Mouse (Mus musculus): ENCODE data around the gene St6gal1. TPM values are rescaled to one million over a fixed set of nuclear protein-coding genes. Genes with fewer than 3 reads are reported as not detected.

The St6gal1 gene
- polyA plus RNA-seq, 1 experiment from 2014 or later = 40.6 TPM

DNA sequence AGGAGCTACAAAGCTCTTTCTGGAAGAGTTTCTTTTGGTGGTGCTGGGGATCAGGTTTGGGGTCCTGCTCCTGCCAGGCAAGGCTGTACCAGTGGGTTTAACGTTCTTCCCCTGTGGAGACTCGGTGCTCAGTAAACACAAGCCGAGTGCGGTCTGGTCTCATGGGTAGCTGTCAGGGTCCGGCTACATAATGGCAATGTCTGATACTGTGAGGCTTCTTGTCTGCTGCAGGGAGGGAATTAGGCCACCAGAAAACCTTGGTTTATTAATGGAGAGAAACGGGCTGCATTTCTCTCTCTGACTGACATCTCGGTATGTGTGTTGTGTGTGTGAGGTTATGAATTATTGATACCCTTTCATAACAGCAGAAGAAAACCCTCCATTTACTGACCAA lies 33.9 kb downstream of the St6gal1 start:
- no peak overlapping the region for H3K4me2 ChIP-seq
- H3K36me3 ChIP-seq = no peaks in the 10 kb centered on the region; the same call in 1 of the 2 replicates
- no peak overlapping the region for H3K9ac ChIP-seq
- no peaks in the 10 kb centered on the region for H3K27me3 ChIP-seq
- 9% methylated on average over 7 of the region's 7 CpGs for WGBS
- H3K9me3 ChIP-seq = no peaks in the 10 kb centered on the region
- peak overlapping the region; percentile 35; the same call in 1 of the 2 replicates for H3K27ac ChIP-seq (replicated peaks)
- peaks cover 60% of the 10 kb centered on the region for H3K4me1 ChIP-seq (replicated peaks)
- H3K4me3 ChIP-seq = no peak overlapping the region
- no peak for ATAC-seq (ENCODE audit: low read depth)

DNA sequence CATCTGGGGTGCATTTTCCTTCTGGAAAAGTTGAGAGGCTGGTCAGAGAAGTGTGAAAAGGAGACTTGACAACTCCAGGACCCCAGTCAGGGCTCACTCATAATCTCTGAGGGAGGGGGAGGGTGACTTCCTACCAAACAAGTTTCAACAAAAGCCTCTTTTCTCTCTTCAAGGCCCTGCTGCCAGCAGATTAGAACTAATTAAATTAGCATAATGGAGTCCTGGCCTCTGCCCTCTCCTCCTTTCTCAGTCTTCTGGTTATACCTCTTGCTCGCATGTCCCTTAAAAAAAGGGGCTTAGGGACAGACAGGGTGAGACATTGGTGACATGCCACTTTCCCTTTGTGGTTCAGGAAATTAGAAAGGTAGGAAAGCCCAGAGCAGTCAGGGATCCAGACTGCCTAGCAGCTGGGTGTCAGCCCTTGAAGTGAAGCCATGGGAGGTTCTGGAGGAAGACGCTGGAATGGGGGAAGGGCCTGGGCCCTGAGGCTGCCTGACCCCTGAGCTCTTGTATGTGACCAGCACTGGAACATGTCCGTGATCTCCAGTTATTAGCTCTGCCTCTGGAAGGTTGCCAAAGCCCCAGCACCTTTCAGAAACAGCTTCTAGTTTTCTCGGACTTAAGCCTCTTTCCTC lies 34.4 kb downstream of the St6gal1 start:
- no peaks in the 10 kb centered on the region for H3K9me3 ChIP-seq
- no peak overlapping the region for H3K9ac ChIP-seq
- WGBS = 12% methylated on average over 4 of the region's 4 CpGs
- no peak overlapping the region for H3K4me2 ChIP-seq
- no peaks in the 10 kb centered on the region for H3K27me3 ChIP-seq
- ATAC-seq (ENCODE audit: low read depth) = no peak
- H3K27ac ChIP-seq (replicated peaks) = peak overlapping the region; percentile 35; the same call in 1 of the 2 replicates
- H3K4me1 ChIP-seq (replicated peaks) = peaks cover 55% of the 10 kb centered on the region
- no peak overlapping the region for H3K4me3 ChIP-seq
- peaks cover 4% of the 10 kb centered on the region for H3K36me3 ChIP-seq

- no peak overlapping the region for H3K4me2 ChIP-seq
- no peak overlapping the region for H3K9ac ChIP-seq
- no peak overlapping the region for H3K4me3 ChIP-seq
- H3K27me3 ChIP-seq = no peaks in the 10 kb centered on the region
- H3K27ac ChIP-seq (replicated peaks) = peak overlapping the region; percentile 35; the same call in 1 of the 2 replicates
- H3K36me3 ChIP-seq = peaks cover 10% of the 10 kb centered on the region
- WGBS = 40% methylated on average over 3 of the region's 3 CpGs
- H3K4me1 ChIP-seq (replicated peaks) = peaks cover 52% of the 10 kb centered on the region
- no peaks in the 10 kb centered on the region for H3K9me3 ChIP-seq
- ATAC-seq (ENCODE audit: low read depth) = no peak
Measured at GRCm38 (mm10) chr16:23259580-23259979, 35.0 kb downstream of the St6gal1 start.

GRCm38 (mm10) chr16:23262131-23262768 lies 37.7 kb downstream of the St6gal1 start:
- Histone ChIP-seq H3K4me3 (no peak overlapping the region), H3K9me3 (no peaks in the 10 kb centered on the region), H3K36me3 (peaks cover 15% of the 10 kb centered on the region), H3K27me3 (no peaks in the 10 kb centered on the region), H3K27ac (replicated peaks) (no peak overlapping the region), H3K4me1 (replicated peaks) (peaks cover 51% of the 10 kb centered on the region), H3K4me2 (no peak overlapping the region), H3K9ac (no peak overlapping the region)
- ATAC-seq (ENCODE audit: low read depth) = 0 out of 2 replicates have a peak, but pooled peaks have one; percentile 6
- WGBS = 18% methylated on average over 5 of the region's 10 CpGs

GRCm38 (mm10) chr16:23262846-23263245 lies 38.3 kb downstream of the St6gal1 start:
- Histone ChIP-seq H3K4me1 (replicated peaks) (peaks cover 45% of the 10 kb centered on the region), H3K27ac (replicated peaks) (no peak overlapping the region), H3K36me3 (peaks cover 15% of the 10 kb centered on the region), H3K4me3 (no peak overlapping the region), H3K9me3 (no peaks in the 10 kb centered on the region), H3K9ac (no peak overlapping the region), H3K27me3 (no peaks in the 10 kb centered on the region), H3K4me2 (no peak overlapping the region)
- 49% methylated on average over 5 of the region's 5 CpGs for WGBS
- ATAC-seq (ENCODE audit: low read depth) = no peak

DNA sequence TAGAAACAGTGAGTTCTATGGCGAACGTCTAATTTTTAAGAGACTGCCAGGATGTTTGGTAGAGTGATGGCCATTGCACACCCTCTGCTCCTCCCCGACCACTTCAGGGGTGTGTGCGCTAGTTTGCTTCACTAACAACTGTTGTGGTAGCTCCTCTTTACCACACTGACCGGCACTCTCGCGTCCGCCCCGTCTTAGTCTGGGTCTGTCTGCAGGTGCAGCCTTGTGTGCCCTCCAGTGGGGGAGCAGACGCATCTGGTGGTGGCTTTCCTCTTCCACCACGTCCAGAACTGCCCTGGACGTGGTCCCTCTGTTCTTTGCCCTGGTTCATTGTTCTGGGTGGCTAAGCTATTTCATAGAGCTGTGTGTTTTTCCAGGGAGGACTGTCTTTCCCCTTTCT lies 40.5 kb downstream of the St6gal1 start:
- no peak for ATAC-seq (ENCODE audit: low read depth)
- Histone ChIP-seq H3K4me1 (replicated peaks) (peaks cover 35% of the 10 kb centered on the region), H3K27ac (replicated peaks) (no peak overlapping the region), H3K9me3 (no peaks in the 10 kb centered on the region), H3K27me3 (no peaks in the 10 kb centered on the region), H3K9ac (no peak overlapping the region), H3K36me3 (peaks cover 15% of the 10 kb centered on the region), H3K4me2 (no peak overlapping the region), H3K4me3 (no peak overlapping the region)
- WGBS = 89% methylated on average over 12 of the region's 12 CpGs

- no peak overlapping the region for H3K9ac ChIP-seq
- no peak overlapping the region for H3K4me3 ChIP-seq
- peaks cover 15% of the 10 kb centered on the region for H3K36me3 ChIP-seq
- WGBS = 65% methylated on average over 6 of the region's 6 CpGs
- H3K4me1 ChIP-seq (replicated peaks) = peaks cover 40% of the 10 kb centered on the region
- H3K27me3 ChIP-seq = no peaks in the 10 kb centered on the region
- H3K27ac ChIP-seq (replicated peaks) = no peak overlapping the region
- H3K9me3 ChIP-seq = no peaks in the 10 kb centered on the region
- ATAC-seq (ENCODE audit: low read depth) = no peak
- H3K4me2 ChIP-seq = no peak overlapping the region
Measured at GRCm38 (mm10) chr16:23265481-23265880, 40.9 kb downstream of the St6gal1 start.

DNA sequence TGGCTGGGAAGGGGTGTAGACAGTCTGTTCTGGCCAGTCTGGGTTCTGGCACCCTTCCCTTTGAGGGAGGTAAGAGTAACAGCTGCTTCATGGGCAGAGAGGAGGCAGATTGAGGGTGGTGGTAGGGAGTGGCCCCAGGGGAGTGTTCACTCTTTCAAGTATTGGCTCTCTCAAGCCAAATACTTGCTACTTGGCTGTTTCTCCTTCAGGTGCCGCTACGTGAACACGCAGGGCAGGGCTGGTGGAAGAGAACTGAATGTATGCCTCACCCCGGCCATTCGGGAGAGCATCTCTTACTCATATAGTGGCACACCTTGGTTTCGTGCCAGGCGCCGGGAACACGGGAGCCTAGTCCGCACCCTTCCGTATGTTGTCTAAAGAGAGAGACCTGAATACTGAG lies 41.8 kb downstream of the St6gal1 start:
- Histone ChIP-seq H3K27ac (replicated peaks) (no peak overlapping the region), H3K4me1 (replicated peaks) (peaks cover 48% of the 10 kb centered on the region), H3K36me3 (peaks cover 15% of the 10 kb centered on the region), H3K9ac (no peak overlapping the region), H3K9me3 (no peaks in the 10 kb centered on the region), H3K27me3 (no peaks in the 10 kb centered on the region), H3K4me2 (no peak overlapping the region), H3K4me3 (no peak overlapping the region)
- no peak for ATAC-seq (ENCODE audit: low read depth)
- WGBS = 87% methylated on average over 11 of the region's 11 CpGs

DNA sequence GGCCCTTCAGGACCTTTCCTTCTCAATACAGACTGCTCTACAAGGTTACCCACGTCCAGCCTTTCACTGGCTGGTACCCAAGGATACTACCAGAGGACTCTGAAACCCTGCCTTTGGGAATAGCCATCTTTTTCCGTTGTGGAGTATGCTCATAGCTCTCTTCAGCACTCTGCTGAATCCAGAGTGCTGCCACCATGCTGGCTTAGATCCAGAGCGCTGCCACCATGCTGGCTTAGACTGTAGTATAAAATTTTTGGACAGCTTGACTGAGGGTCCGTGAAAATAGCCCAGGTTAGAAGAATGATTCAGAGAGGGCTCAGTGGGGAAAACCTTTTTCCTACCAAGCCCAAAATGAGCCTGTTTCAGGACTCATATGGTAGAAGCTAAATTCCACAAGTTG lies 42.4 kb downstream of the St6gal1 start:
- Histone ChIP-seq H3K9me3 (no peaks in the 10 kb centered on the region), H3K27ac (replicated peaks) (no peak overlapping the region), H3K36me3 (peaks cover 15% of the 10 kb centered on the region), H3K4me1 (replicated peaks) (peaks cover 52% of the 10 kb centered on the region), H3K4me2 (no peak overlapping the region), H3K27me3 (no peaks in the 10 kb centered on the region), H3K4me3 (no peak overlapping the region), H3K9ac (no peak overlapping the region)
- no peak for ATAC-seq (ENCODE audit: low read depth)
- 82% methylated on average over 4 of the region's 4 CpGs for WGBS

- Histone ChIP-seq H3K4me1 (replicated peaks) (peaks cover 59% of the 10 kb centered on the region), H3K9ac (no peak overlapping the region), H3K4me2 (no peak overlapping the region), H3K9me3 (no peaks in the 10 kb centered on the region), H3K4me3 (no peak overlapping the region), H3K27ac (replicated peaks) (no peak overlapping the region), H3K36me3 (peaks cover 15% of the 10 kb centered on the region), H3K27me3 (no peaks in the 10 kb centered on the region)
- ATAC-seq (ENCODE audit: low read depth) = no peak
- whole genome bisulfite sequencing = 89% methylated on average over 7 of the region's 7 CpGs
Measured at GRCm38 (mm10) chr16:23268231-23268630, 43.7 kb downstream of the St6gal1 start.

DNA sequence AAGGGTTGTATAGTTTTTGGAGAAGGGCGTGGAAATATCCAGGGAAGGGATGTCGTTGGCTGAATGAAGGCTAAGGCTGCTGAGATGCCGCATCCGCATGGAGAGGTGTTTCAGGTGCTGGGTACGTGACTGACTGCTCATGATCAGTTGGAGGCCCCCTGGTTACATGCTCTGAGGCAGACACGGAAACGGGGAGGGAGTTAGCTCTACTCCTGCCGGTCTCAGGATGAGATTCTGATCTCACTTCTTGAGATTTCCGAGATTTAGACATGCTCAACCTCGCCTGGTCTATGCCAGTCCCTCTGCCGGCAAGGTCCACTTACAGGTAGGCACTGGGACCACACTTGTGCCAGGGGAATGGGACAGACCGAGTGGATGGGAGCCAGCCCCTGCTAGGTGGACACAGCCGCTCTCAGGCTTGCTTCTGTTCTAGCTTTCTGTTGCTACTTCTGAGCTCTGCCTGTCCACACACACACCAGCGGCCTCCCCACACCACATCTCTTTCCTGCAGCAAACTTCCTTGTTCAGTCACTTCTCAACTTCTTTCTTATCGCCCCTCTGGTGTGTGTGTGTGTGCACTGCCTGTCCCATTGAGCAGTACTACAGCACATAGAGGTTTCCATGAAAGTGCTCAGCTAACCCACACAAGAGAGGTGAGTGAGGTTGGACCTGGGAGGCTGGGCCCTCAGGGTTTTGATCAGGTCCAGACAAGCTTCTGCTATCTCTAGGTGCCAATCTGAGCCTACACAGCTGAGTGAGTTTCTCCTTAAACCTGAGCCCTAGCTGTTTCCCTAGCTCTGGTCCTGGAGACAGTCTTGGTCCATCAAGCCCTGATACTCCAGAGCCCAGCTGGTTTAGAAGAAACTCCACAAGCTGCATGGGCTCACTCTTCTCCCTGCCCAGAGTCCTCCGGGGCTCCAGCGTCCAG lies 44.8 kb downstream of the St6gal1 start:
- H3K27me3 ChIP-seq = no peaks in the 10 kb centered on the region
- ATAC-seq (ENCODE audit: low read depth) = peak; percentile 4; the same call in 1 of the 2 replicates
- H3K4me1 ChIP-seq (replicated peaks) = peaks cover 68% of the 10 kb centered on the region
- no peaks in the 10 kb centered on the region for H3K9me3 ChIP-seq
- peak overlapping the region; percentile 76; the same call in 1 of the 2 replicates for H3K27ac ChIP-seq (replicated peaks)
- WGBS = 85% methylated on average over 17 of the region's 17 CpGs
- no peak overlapping the region for H3K4me3 ChIP-seq
- no peak overlapping the region for H3K9ac ChIP-seq
- peaks cover 8% of the 10 kb centered on the region for H3K36me3 ChIP-seq
- no peak overlapping the region for H3K4me2 ChIP-seq
